Mouse (Mus musculus) neural tube, postnatal 0 days (tissue): ENCODE data around the gene Tmem182. TPM values are rescaled to one million over a fixed set of nuclear protein-coding genes. Genes with fewer than 3 reads are reported as not detected.

Experiments
- polyA plus RNA-seq: library from polyadenylated mRNA; unstranded; fragments of >200 nt; fragmentation: Nextera tagmentation; extraction: Ambion mirVana; gene quantifications from 2 replicates; pipeline ENCODE4 v1.2.1, GENCODE M21; 2015

Tmem182 gene
- polyA plus RNA-seq, result 0.19 and 0.39 TPM in 2 replicates

GRCm38 (mm10) chr1:40805351-40805750 is at the start of gene Tmem182:
TSS of gene Tmem182 (plus strand) at chr1:40805601.

DNA sequence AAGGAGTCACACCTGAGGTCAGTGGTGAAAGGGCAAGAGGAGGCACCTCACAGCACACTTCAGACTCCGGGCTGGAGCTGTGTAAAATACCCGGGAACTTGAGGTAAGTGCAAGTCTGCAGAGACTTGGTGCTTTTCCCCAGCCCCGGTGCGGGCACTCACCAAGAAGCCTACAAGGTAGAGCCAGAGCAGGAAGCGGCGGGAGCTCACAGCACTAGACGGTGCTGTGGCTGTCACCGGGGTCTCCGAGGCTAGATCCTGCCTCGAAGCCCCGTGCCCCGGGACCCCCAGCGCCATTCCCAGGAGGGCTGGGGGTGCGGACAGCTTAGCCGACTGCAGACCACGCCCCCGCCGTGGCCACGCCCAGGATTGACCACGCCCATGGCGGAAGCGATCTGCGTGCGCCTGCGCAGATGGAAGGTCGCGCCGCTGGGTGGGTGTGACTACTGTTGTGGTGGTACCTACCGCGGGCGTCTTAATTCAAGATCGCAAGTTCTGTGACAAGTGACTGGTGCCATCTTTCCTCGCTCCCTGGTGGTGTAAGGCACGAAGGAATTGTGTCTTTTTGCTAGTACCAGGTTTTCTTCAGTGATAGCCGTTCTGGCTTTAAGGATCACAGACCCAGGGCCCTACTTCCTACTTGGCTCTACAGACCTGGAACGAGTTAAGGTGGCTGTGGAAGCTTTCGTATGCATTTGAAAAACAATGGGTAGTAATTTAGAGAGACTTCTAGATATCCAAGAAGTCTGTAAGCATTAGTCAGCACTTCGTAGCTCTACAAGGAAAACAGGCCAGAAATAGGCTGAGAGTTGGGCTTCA is 14.9 kb upstream of the Tmem182 start, which contains the start of gene Mfsd9:
TSS of gene Mfsd9 (minus strand) at position 364 of the 818 bp plus-strand sequence.

Other genes with a start within 250 kb of the Tmem182 start
- 0.08 and 0.09 TPM in 2 replicates for gene Slc9a4, start 225.5 kb upstream of the Tmem182 start, polyA plus RNA-seq
- gene Slc9a2, start 125.0 kb upstream of the Tmem182 start, polyA plus RNA-seq, result 1.1 and 1.4 TPM in 2 replicates
- gene Mfsd9, start 14.9 kb upstream of the Tmem182 start, polyA plus RNA-seq, result 6.2 and 7.4 TPM in 2 replicates